Mouse (Mus musculus) liver, embryonic 13.5 days (tissue): ENCODE results near the gene Reps2. TPM values are rescaled to one million over a fixed set of nuclear protein-coding genes. Genes with fewer than 3 reads are reported as not detected.

ENCODE experiments used
- ATAC-seq: fragments of 200-750 bp; cut with Nextera tagmentation; 2 replicates; pipeline ENCODE4 v1.8.0; 2017; ENCODE audit warnings: low read depth, mild to moderate bottlenecking, moderate number of reproducible peaks, moderate library complexity
- DNase-seq: peaks from one replicate; pipeline ENCODE4 v3.0.0; 2022
- H3K27ac ChIP-seq: fragments of 300-500 bp; sonication (generic); 2 replicates; pipeline ENCODE4 v1.5.1; 2015; ENCODE audit warnings: moderate library complexity, mild to moderate bottlenecking, inconsistent platforms
- H3K27me3 ChIP-seq: fragments of 300-500 bp; sonication (generic); 2 replicates; pipeline ENCODE4 v1.6.1; 2015; ENCODE audit warnings: mild to moderate bottlenecking, inconsistent platforms
- H3K36me3 ChIP-seq: fragments of 300-500 bp; sonication (generic); 2 replicates; pipeline ENCODE4 v1.6.1; 2015; ENCODE audit warnings: mild to moderate bottlenecking, inconsistent platforms
- H3K4me1 ChIP-seq: fragments of 300-500 bp; sonication (generic); replicated peaks from 2 replicates; pipeline ENCODE4 v1.6.1; 2015; ENCODE audit warnings: inconsistent platforms
- H3K4me2 ChIP-seq: fragments of 300-500 bp; sonication (generic); 2 replicates; pipeline ENCODE4 v1.6.1; 2015; ENCODE audit warnings: inconsistent platforms, mild to moderate bottlenecking, moderate library complexity
- H3K4me3 ChIP-seq: fragments of 300-500 bp; sonication (generic); replicated peaks from 2 replicates; pipeline ENCODE4 v1.5.1; 2015; ENCODE audit warnings: mild to moderate bottlenecking, inconsistent platforms
- H3K9ac ChIP-seq: fragments of 300-500 bp; sonication (generic); 2 replicates; pipeline ENCODE4 v1.6.1; 2015; ENCODE audit warnings: mild to moderate bottlenecking, inconsistent platforms
- H3K9me3 ChIP-seq: fragments of 300-500 bp; sonication (generic); replicated peaks from 2 replicates; pipeline ENCODE4 v1.6.1; 2016; ENCODE audit warnings: inconsistent platforms
- WGBS: fragments of 180-500 bp; shearing (Covaris S2); methylation state at CpG from one replicate; pipeline ENCODE4 v1.1.7; 2015; ENCODE audit not compliant: insufficient replicate concordance; 5-methylcytosine and 5-hydroxymethylcytosine counted together
- polyA plus RNA-seq: library from polyadenylated mRNA; unstranded; fragments of >200 nt; fragmentation: Nextera tagmentation; extraction: Ambion mirVana; gene quantifications from 2 replicates; pipeline ENCODE4 v1.2.1, GENCODE M21; 2015

Reps2 gene
- polyA plus RNA-seq, 1 experiment from 2014 or later, result 0.50 TPM

GRCm38 (mm10) chrX:162641764-162642163, 1.7 kb downstream of the Reps2 start:
- no peak overlapping the region for H3K9ac ChIP-seq
- no peak for DNase-seq
- H3K36me3 ChIP-seq, result no peaks in the 10 kb centered on the region
- peak overlapping the region; percentile 39; the same call in 1 of the 2 replicates for H3K27ac ChIP-seq
- H3K4me1 ChIP-seq, result peaks cover 13% of the 10 kb centered on the region
- H3K4me3 ChIP-seq, result peak overlapping the region; percentile 75
- H3K27me3 ChIP-seq, result no peaks in the 10 kb centered on the region
- no peaks in the 10 kb centered on the region for H3K9me3 ChIP-seq
- 19% methylated on average over 4 of the region's 4 CpGs for WGBS
- ATAC-seq, result 0 out of 2 replicates have a peak, but pooled peaks have one; percentile 32
- H3K4me2 ChIP-seq, result peak overlapping the region; percentile 93

- Histone ChIP-seq H3K4me2 (no peak overlapping the region), H3K27me3 (no peaks in the 10 kb centered on the region), H3K36me3 (no peaks in the 10 kb centered on the region), H3K9me3 (no peaks in the 10 kb centered on the region), H3K4me1 (peaks cover 3% of the 10 kb centered on the region), H3K9ac (no peak overlapping the region), H3K4me3 (no peak overlapping the region), H3K27ac (no peak overlapping the region)
- ATAC-seq, result no peak
- WGBS, result 13% methylated on average over 2 of the region's 2 CpGs
- DNase-seq, result no peak
These were observed 8.3 kb downstream of the Reps2 start for GRCm38 (mm10) chrX:162635159-162635558.

GRCm38 (mm10) chrX:162622091-162622437, 21.4 kb downstream of the Reps2 start:
- 50% methylated on average over 1 of the region's 1 CpGs for WGBS
- DNase-seq, result no peak

GRCm38 (mm10) chrX:162621194-162622090, 22.0 kb downstream of the Reps2 start:
- DNase-seq (no peak), ATAC-seq (no peak)
- H3K27ac ChIP-seq, result no peak overlapping the region
- H3K9me3 ChIP-seq, result no peaks in the 10 kb centered on the region
- WGBS, result 70% methylated on average over 5 of the region's 5 CpGs
- H3K4me3 ChIP-seq, result no peak overlapping the region
- no peaks in the 10 kb centered on the region for H3K4me1 ChIP-seq
- H3K4me2 ChIP-seq, result no peak overlapping the region
- no peaks in the 10 kb centered on the region for H3K27me3 ChIP-seq
- no peaks in the 10 kb centered on the region for H3K36me3 ChIP-seq
- no peak overlapping the region for H3K9ac ChIP-seq

More at GRCm38 (mm10) chrX:162622091-162622437, 21.4 kb downstream of the Reps2 start:
- H3K9me3 ChIP-seq, result no peaks in the 10 kb centered on the region
- no peak overlapping the region for H3K4me2 ChIP-seq
- no peaks in the 10 kb centered on the region for H3K27me3 ChIP-seq
- no peaks in the 10 kb centered on the region for H3K36me3 ChIP-seq
- H3K27ac ChIP-seq, result no peak overlapping the region
- no peak overlapping the region for H3K4me3 ChIP-seq
- H3K4me1 ChIP-seq, result no peaks in the 10 kb centered on the region
- ATAC-seq, result no peak
- no peak overlapping the region for H3K9ac ChIP-seq

GRCm38 (mm10) chrX:162619705-162620104, 23.7 kb downstream of the Reps2 start:
- no peak overlapping the region for H3K4me2 ChIP-seq

GRCm38 (mm10) chrX:162618547-162618946, 24.9 kb downstream of the Reps2 start:
- no peaks in the 10 kb centered on the region for H3K27me3 ChIP-seq
- H3K27ac ChIP-seq, result no peak overlapping the region
- ATAC-seq (no peak), DNase-seq (no peak)
- no peak overlapping the region for H3K4me3 ChIP-seq
- no peaks in the 10 kb centered on the region for H3K9me3 ChIP-seq
- H3K9ac ChIP-seq, result no peak overlapping the region
- no peaks in the 10 kb centered on the region for H3K4me1 ChIP-seq
- WGBS, result 71% methylated on average over 3 of the region's 3 CpGs
- no peaks in the 10 kb centered on the region for H3K36me3 ChIP-seq
- no peak overlapping the region for H3K4me2 ChIP-seq

More at GRCm38 (mm10) chrX:162619705-162620104, 23.7 kb downstream of the Reps2 start:
- ATAC-seq (no peak), DNase-seq (no peak)
- H3K27me3 ChIP-seq, result no peaks in the 10 kb centered on the region
- no peaks in the 10 kb centered on the region for H3K36me3 ChIP-seq
- no peaks in the 10 kb centered on the region for H3K4me1 ChIP-seq
- no peaks in the 10 kb centered on the region for H3K9me3 ChIP-seq
- H3K4me3 ChIP-seq, result no peak overlapping the region
- WGBS, result 59% methylated on average over 2 of the region's 2 CpGs
- no peak overlapping the region for H3K27ac ChIP-seq
- H3K9ac ChIP-seq, result no peak overlapping the region

- Histone ChIP-seq H3K4me1 (peaks cover 6% of the 10 kb centered on the region), H3K27me3 (no peaks in the 10 kb centered on the region), H3K4me3 (no peak overlapping the region), H3K9me3 (no peaks in the 10 kb centered on the region), H3K36me3 (no peaks in the 10 kb centered on the region), H3K27ac (no peak overlapping the region), H3K4me2 (no peak overlapping the region), H3K9ac (no peak overlapping the region)
- WGBS, result 50% methylated on average over 2 of the region's 2 CpGs
- DNase-seq (no peak), ATAC-seq (peak; percentile 73)
These were observed 37.3 kb downstream of the Reps2 start for GRCm38 (mm10) chrX:162606113-162606512.

GRCm38 (mm10) chrX:162599666-162600065, 43.8 kb downstream of the Reps2 start:
- Histone ChIP-seq H3K4me1 (no peaks in the 10 kb centered on the region), H3K9ac (no peak overlapping the region), H3K27me3 (no peaks in the 10 kb centered on the region), H3K4me3 (no peak overlapping the region), H3K27ac (no peak overlapping the region), H3K36me3 (no peaks in the 10 kb centered on the region), H3K4me2 (no peak overlapping the region), H3K9me3 (no peaks in the 10 kb centered on the region)
- DNase-seq (no peak), ATAC-seq (no peak)
- WGBS, result 83% methylated on average over 3 of the region's 3 CpGs

- no peaks in the 10 kb centered on the region for H3K27me3 ChIP-seq
- no peak overlapping the region for H3K4me2 ChIP-seq
- no peaks in the 10 kb centered on the region for H3K4me1 ChIP-seq
- no peak overlapping the region for H3K4me3 ChIP-seq
- no peaks in the 10 kb centered on the region for H3K36me3 ChIP-seq
- H3K9ac ChIP-seq, result no peak overlapping the region
- DNase-seq (no peak), ATAC-seq (no peak)
- WGBS, result 53% methylated on average over 8 of the region's 8 CpGs
- no peaks in the 10 kb centered on the region for H3K9me3 ChIP-seq
- no peak overlapping the region for H3K27ac ChIP-seq
These were observed 52.2 kb downstream of the Reps2 start for GRCm38 (mm10) chrX:162591005-162591801.

GRCm38 (mm10) chrX:162590145-162590790, 53.2 kb downstream of the Reps2 start:
- WGBS, result 64% methylated on average over 6 of the region's 6 CpGs
- DNase-seq, result no peak

GRCm38 (mm10) chrX:162589173-162589805, 54.2 kb downstream of the Reps2 start:
- no peak for ATAC-seq
- H3K4me2 ChIP-seq, result no peak overlapping the region
- H3K4me1 ChIP-seq, result no peaks in the 10 kb centered on the region
- no peaks in the 10 kb centered on the region for H3K9me3 ChIP-seq
- no peak overlapping the region for H3K4me3 ChIP-seq
- DNase-seq, result no peak
- 0 out of 2 replicates have a peak, but pooled peaks cover 3% of the 10 kb centered on the region for H3K27me3 ChIP-seq
- 72% methylated on average over 3 of the region's 3 CpGs for WGBS
- H3K36me3 ChIP-seq, result no peaks in the 10 kb centered on the region
- no peak overlapping the region for H3K9ac ChIP-seq
- H3K27ac ChIP-seq, result no peak overlapping the region

More at GRCm38 (mm10) chrX:162590145-162590790, 53.2 kb downstream of the Reps2 start:
- Histone ChIP-seq H3K27me3 (no peaks in the 10 kb centered on the region), H3K36me3 (no peaks in the 10 kb centered on the region), H3K9ac (no peak overlapping the region), H3K4me2 (no peak overlapping the region), H3K4me1 (no peaks in the 10 kb centered on the region), H3K27ac (no peak overlapping the region), H3K9me3 (no peaks in the 10 kb centered on the region), H3K4me3 (no peak overlapping the region)
- no peak for ATAC-seq
